In the genomic region with DNA sequence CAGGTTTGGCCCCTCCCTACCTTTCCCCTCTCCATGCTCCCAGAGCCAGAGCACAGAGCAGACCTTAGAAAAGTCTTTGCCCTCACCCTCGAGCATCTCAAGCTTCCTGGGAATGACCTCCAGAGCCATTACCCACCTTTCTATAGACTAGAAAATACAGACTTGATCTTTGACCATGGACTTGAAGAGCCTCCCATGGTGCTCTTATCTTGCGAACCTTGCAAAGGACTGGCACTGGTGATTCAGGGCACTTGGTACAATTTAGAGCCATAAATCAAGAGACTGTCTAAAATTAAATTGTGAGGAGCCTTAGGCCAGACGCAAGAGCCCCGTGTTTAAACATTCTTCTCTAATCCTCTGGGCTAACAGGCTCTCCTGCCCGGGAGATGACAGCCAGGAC, we compare ENCODE assay signal across 33 mouse cellular contexts.
"Had no signal": no experiment of that assay in that cellular context is flagged by ENCODE, and none has a peak within 500 bp of the region (broad histone marks: within the 10 kb centered on the region; RNA-seq: fewer than 3 reads in every experiment).

No protein-coding gene starts in this region.

- H3K4me3 ChIP-seq: heart, embryonic 10.5 days; heart, embryonic 12.5 days; heart, embryonic 13.5 days; heart, embryonic 15.5 days; hindbrain, embryonic 10.5 days; hindbrain, embryonic 12.5 days; hindbrain, embryonic 13.5 days; hindbrain, embryonic 15.5 days; kidney, embryonic 15.5 days; layer of hippocampus, adult 2 months; left cerebral cortex, adult 2 months had no signal

- H3K4me1 ChIP-seq: heart, embryonic 10.5 days; heart, embryonic 12.5 days; heart, embryonic 13.5 days; heart, embryonic 15.5 days; hindbrain, embryonic 10.5 days; hindbrain, embryonic 12.5 days; hindbrain, embryonic 13.5 days; hindbrain, embryonic 15.5 days; kidney, embryonic 15.5 days had no signal

- H3K9me3 ChIP-seq: heart, embryonic 10.5 days; heart, embryonic 12.5 days; heart, embryonic 13.5 days; heart, embryonic 15.5 days; hindbrain, embryonic 10.5 days; hindbrain, embryonic 12.5 days; hindbrain, embryonic 13.5 days; hindbrain, embryonic 15.5 days; kidney, embryonic 15.5 days had no signal

- H3K27me3 ChIP-seq: heart, embryonic 12.5 days; heart, embryonic 13.5 days; heart, embryonic 15.5 days; hindbrain, embryonic 12.5 days; hindbrain, embryonic 13.5 days; hindbrain, embryonic 15.5 days; kidney, embryonic 15.5 days had no signal

- H3K4me2 ChIP-seq: heart, embryonic 11.5 days; heart, embryonic 12.5 days; heart, embryonic 13.5 days; heart, embryonic 15.5 days; hindbrain, embryonic 12.5 days; hindbrain, embryonic 13.5 days; hindbrain, embryonic 14.5 days; hindbrain, embryonic 15.5 days; kidney, embryonic 15.5 days had no signal

- H3K9ac ChIP-seq: heart, embryonic 12.5 days; heart, embryonic 13.5 days; heart, embryonic 15.5 days; hindbrain, embryonic 12.5 days; hindbrain, embryonic 13.5 days; hindbrain, embryonic 14.5 days; hindbrain, embryonic 15.5 days; kidney, embryonic 15.5 days had no signal

- H3K36me3 ChIP-seq: heart, embryonic 10.5 days; heart, embryonic 12.5 days; heart, embryonic 13.5 days; heart, embryonic 15.5 days; hindbrain, embryonic 10.5 days; hindbrain, embryonic 12.5 days; hindbrain, embryonic 13.5 days; hindbrain, embryonic 15.5 days; kidney, embryonic 15.5 days had no signal

- ATAC-seq: hindbrain, embryonic 16.5 days; hindbrain, postnatal 0 days; inflammation-experienced regulatory T-cells, adult 6 months had no signal

- DNase-seq: heart, postnatal 10 days; heart, postnatal 14 days; heart, postnatal 36 days; heart, postnatal 4 days; kidney, adult 11 months; kidney, adult 18-20 months; kidney, adult 2 months; kidney, adult 8-10 months; kidney, adult 9 months; kidney, postnatal 10 days; kidney, postnatal 14 days; kidney, postnatal 25 days; kidney, postnatal 36 days; kidney, postnatal 4 days; layer of hippocampus, adult 9-11 months; layer of hippocampus, postnatal 36 days had no signal

- H3K27ac ChIP-seq: heart, embryonic 10.5 days; heart, embryonic 13.5 days; heart, embryonic 15.5 days; hindbrain, embryonic 10.5 days; hindbrain, embryonic 12.5 days; hindbrain, embryonic 13.5 days; hindbrain, embryonic 14.5 days; hindbrain, embryonic 15.5 days; hindbrain, postnatal 0 days; kidney, embryonic 15.5 days; kidney, postnatal 0 days; layer of hippocampus, adult 2 months; left cerebral cortex, adult 2 months had no signal
